Mouse (Mus musculus) heart, postnatal 14 days (tissue): Measurements from ENCODE around the gene Tnfaip8l2. TPM values are rescaled to one million over a fixed set of nuclear protein-coding genes. Genes with fewer than 3 reads are reported as not detected.
A peak's percentile ranks its signal among the peaks of the same experiment; 100 is the strongest.

Experiments used
- DNase-seq, 2 experiments: peaks; one replicate each; pipeline ENCODE4 v3.0.0; 2021 to 2022
- intact Hi-C: fragments of 180-260 bp; cut with DNase I; formaldehyde crosslinking; loops from one replicate; pipeline ENCODE4 v1.15.1; 2025
- long read RNA-seq, 2 experiments: library from polyadenylated mRNA; stranded (forward); transcript quantifications; one replicate each; pipeline ENCODE4 v2.0.0; 2021
- total RNA-seq, 2 experiments: library from RNA; stranded (reverse); gene quantifications; 2 replicates each; pipeline ENCODE4 v1.2.3; 2021

Tnfaip8l2 gene
- total RNA-seq: 1 to 10 TPM; 3.0 to 3.1 TPM
- long read RNA-seq, experiment 1, partial matches to known transcripts: 0 of 1 reads
- long read RNA-seq, experiment 1, other reads (novel, unspliced or antisense): 0 of 1 reads
- long read RNA-seq, experiment 2: 0 reads

DNA sequence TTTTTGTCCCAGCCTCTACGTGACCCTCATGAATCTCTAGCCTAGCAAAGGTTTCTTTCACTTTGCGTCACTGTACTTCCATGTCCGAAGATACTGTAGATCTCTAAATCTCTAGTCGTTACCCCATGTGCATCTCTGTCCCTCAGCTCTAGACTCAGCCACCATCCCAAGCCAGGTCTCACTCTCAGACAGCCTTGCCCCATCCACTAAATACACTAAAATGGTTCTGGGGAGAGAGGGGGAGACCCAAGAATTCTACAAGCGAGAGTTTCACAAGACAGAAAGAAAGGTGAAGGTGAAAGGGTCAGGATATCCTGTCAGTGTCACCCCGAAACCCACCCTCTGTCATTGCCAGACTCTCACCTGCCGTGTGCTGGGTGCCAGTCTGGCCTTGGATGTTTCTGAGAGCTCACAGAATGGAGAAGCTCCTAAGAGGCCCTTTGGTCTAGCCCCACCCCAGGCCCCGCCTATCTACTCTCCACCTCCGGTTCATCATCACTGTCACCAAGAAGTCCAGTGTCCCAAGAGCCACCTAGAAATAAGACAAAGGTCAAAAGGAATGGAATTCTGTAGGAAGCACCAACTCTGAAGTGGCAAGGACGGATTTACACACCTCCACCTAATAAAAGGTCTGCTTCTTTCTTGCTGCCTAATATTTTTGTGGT is at the start of gene Tnfaip8l2:
Gene Tnfaip8l2 (minus strand): TSS at position 409 of the 665 bp plus-strand sequence.
- DNase-seq: peak in 1 of 2 experiments; percentile 34
- intact Hi-C loops: loop anchor here (1.0 to 5.0 kb wide), 2 partner anchors 75 to 120 kb away; partner anchors contain the start of gene Gabpb2

DNA sequence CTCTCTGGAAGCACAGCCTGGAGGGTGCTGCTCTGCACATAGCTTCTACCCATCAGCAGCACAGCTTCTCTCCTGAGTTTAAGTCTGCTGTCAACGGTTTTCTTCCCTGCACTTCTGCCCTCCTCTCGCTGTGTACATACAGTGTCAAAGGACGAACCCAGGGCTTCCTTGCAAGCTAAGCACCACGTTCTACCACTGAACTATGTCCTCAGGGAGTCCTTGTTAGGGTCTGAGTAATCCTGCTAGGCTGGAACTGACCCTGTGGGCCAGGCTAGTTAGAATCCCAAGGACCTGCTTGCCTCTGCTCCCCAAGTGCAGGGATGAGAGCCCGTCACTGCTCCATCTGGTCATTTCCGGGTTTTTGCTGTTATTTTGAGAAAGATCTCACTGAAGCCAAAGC is 44.7 kb upstream of the Tnfaip8l2 start:
- no peak for DNase-seq
- intact Hi-C loops: no loop called here

DNA sequence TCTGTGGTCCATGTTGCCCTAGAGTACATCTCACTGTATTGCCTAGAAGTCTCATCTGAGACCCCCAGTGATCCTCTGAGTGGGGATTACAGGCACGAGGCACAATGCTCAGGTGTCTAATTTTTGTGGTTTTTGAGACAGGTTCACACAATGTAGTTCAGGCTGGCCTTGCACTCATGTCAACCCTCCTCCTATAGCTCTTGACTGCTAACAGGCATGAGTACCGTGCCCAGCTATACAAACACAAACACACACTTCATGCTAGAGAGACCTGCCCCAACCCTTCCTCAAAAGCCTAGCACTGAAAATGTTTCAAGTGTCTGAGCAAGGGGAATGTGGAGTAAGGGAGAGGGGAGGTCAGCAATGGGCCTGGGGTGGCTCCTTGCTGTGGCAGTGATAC is 43.9 kb upstream of the Tnfaip8l2 start:
- intact Hi-C loops: no loop called here
- no peak for DNase-seq

- no peak for DNase-seq
- intact Hi-C loops: no loop called here
These were observed 42.8 kb upstream of the Tnfaip8l2 start for GRCm38 (mm10) chr3:95184796-95185577.

- DNase-seq: no peak
- intact Hi-C loops: no loop called here
These were observed 39.7 kb upstream of the Tnfaip8l2 start for GRCm38 (mm10) chr3:95181841-95182240.

DNA sequence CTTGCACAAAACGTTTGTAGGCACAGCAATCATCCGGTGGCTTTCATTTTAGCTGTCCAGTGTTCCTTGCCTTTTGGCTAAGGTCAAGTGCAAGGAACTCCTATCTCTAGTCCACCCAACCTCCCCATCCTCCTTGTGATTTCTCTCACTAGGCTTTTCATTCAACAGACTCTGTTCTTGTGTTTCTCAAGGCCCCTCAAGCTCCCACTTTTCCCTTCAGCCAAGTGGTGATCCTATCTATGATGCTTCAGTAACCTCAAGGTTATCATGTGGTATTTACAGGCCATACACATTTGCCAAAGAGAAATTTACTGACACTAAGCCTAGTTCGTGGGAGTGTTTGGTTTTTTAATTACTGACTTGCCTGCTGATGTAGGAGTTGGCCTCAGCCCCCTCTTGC is 37.7 kb upstream of the Tnfaip8l2 start:
- intact Hi-C loops: no loop called here
- no peak for DNase-seq

- no peak for DNase-seq
- intact Hi-C loops: no loop called here
These were observed 36.8 kb upstream of the Tnfaip8l2 start for GRCm38 (mm10) chr3:95178948-95179347.

DNA sequence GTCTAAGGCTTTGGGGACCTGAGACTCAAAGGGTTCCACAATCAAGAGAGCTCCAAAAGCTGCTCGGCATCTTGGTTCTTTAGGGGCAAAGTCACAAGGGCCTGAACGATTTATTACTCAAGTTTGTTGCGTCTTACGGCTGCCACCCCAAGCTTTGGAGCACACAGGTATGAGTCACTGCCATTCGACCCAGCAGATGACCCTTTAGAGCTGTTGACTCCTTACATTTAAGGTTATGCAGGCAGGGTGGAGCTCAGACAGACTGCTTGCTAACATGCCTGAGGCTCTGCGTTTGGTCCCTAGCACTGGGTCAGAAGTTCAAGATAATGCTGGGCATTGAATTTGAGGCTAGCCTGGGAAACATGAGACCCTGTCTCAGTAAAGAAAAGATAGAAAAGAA is 35.4 kb upstream of the Tnfaip8l2 start:
- DNase-seq: no peak
- intact Hi-C loops: no loop called here

DNA sequence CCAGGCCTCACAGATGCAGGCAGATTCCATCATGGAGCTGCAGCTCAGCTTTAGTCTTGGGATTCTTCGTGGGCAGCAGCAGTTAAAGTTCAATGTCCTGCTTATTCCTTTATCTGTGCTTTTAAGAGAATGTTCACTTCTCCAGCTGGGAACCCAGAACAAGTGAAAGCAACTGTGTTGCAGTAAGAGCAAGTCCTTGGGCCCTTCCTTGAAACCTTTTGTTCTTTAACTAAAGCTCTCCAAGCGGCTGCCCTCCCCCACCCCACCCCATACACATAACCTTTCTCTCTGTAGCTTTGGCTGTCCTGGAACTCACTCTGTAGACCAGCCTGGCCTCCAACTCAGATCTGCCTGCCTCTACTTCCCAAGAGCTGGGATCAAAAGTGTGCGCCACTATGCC is 34.3 kb upstream of the Tnfaip8l2 start:
- no peak for DNase-seq
- intact Hi-C loops: no loop called here

DNA sequence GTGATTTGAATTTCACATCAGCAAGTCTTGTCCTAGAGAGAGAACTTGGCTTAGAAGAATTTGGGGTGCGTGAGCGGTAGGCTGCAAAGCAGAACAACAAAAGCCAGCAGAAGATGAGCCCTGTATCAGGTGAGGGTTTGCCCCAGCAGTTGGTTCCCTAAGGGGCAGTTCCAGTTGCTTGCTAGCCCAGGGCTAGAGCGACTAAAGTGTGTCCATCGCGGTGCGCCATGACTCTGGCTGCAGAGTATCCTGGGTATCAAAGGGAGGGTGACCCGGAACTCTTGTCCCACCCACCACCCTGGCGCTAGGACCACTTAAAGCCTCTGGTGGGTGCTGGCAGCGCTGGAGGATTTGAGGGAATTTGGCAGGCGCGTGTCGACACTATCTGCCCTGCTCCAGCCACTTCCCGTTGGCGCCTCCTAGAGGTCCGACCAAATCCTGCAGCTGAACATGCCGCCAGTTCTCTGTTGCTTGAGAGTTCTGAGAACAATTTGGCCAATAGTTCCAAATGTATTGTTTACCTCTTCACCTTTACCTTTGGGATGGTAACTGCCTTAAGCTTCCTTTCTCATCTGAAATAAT is 31.9 kb upstream of the Tnfaip8l2 start:
- intact Hi-C loops: loop anchor here (1.0 kb wide), 1 partner anchor 31 kb away; no protein-coding TSS in a partner anchor
- DNase-seq: peak; percentile 88 to 94

DNA sequence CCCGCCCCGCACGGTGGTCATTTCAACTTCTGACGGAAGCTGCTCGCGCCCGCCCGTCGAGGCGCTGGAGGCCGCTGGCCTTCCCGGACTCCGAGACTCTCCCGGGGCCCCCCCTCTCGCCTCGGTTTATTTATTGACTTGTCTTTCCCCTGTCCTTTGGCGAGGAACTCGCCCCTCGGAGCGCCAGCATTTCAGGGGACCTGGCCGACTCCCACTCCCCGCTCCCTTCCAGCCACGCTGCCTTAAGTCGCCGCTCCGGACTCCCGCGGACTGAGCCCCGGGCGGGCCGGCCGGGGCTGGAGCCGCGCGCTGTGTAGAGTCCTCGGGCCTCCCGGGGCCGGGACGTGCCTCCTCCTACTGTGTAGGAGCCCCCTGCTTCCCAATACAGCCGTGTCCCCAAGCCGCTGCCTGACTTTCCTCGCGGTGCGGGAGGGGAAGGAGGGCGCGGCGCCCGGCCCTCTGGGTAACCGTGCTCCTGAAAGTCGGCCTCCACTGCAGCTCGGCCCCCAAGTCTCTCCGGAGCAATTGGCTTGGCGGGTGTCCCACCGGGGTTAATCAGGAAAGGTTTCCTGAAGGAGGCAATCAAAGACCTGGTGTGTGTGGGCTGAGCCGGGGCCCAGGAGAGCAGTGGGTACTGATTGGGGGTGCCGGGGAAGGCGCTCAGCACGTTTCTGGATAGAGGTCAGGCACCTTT is 31.2 kb upstream of the Tnfaip8l2 start:
- intact Hi-C loops: no loop called here
- peak; percentile 35 to 45 for DNase-seq

- intact Hi-C loops: no loop called here
- DNase-seq: peak in 1 of 2 experiments; percentile 9
These were observed 30.5 kb upstream of the Tnfaip8l2 start for GRCm38 (mm10) chr3:95172526-95173255.

GRCm38 (mm10) chr3:95171105-95171504 is 28.9 kb upstream of the Tnfaip8l2 start:
- intact Hi-C loops: no loop called here
- DNase-seq: no peak

GRCm38 (mm10) chr3:95169996-95170395 is 27.8 kb upstream of the Tnfaip8l2 start:
- no peak for DNase-seq
- intact Hi-C loops: no loop called here

GRCm38 (mm10) chr3:95164840-95165239 is 22.7 kb upstream of the Tnfaip8l2 start:
- intact Hi-C loops: no loop called here
- no peak for DNase-seq

DNA sequence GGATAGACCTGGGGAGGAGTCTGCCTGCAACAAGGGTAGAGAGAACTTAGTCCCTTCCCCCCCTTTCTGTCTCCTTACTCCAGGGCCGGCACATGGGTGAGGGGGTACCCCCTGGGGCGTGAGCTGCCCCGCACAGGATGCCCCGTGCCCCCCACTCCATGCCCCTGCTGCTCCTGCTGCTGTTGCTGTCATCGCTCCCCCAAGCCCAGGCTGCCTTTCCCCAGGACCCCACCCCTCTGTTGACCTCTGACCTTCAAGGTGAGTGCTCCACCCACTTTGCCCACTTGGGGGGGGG is 22.0 kb upstream of the Tnfaip8l2 start:
- intact Hi-C loops: no loop called here
- no peak for DNase-seq

- intact Hi-C loops: no loop called here
- peak in 1 of 2 experiments; percentile 30 for DNase-seq
These were observed 21.5 kb upstream of the Tnfaip8l2 start for GRCm38 (mm10) chr3:95163419-95164255.

DNA sequence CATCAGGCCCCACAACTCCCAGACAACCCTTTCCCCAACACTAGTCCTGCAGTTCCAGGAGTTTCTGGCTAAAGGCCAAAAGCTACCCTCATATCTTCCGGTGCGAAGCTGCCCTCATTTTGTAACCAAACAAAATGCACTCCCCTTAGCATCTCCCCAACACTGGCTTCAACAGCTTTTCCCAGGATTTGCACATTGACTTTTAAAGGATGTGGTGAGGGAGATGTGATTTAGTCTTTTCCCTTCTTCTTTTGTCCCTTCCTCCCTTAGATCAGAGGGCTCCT is 20.1 kb upstream of the Tnfaip8l2 start:
- intact Hi-C loops: no loop called here
- no peak for DNase-seq

DNA sequence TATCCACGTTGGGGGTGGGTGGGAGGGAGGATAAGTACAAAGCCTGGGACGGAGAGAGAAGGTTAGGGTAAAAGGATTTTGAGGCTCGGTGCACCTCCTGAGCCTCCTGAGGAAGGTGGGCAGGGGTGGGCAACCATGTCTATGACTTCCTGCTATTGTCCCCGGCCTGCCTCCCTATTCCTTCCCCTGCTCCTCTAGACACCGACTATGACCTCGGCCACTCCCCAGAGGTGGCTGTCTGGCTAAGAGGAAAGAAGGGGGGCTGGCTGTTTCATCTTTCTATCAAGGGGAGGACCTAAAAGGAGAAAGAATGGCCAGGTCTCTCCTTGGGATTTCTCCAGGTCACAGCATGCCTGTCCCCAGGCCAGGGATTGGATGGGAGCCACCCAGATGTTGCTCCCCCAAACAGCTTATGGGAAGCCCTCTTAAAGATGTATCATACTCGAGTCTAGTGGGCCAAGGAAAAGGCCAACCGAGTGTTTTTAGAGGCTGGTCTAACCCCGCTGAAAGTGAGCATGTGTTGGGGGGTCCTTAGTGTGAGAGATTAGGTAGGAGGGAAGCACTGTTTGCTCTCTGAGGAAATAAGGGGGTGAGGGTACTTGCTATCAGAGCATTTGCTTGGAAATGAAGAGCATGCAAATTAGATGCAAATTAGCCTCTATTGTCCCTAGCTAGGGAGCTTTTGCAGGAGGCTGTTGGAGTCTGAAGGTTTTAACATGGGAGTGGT is 19.6 kb upstream of the Tnfaip8l2 start:
- intact Hi-C loops: no loop called here
- DNase-seq: peak in 1 of 2 experiments; percentile 14
